ENCODE assay signal across 8 mouse cellular contexts in genomic region chr4:131920595-131921351, GRCm38 (mm10). TPM values are rescaled to one million over a fixed set of nuclear protein-coding genes. Genes with fewer than 3 reads are reported as not detected.
DNase-seq lines count a peak whose midpoint lies in the region; ATAC-seq and TF ChIP-seq lines count a peak whose summit lies in the region.

No protein-coding gene starts in this region.

- H3K36me3 ChIP-seq in thymus, adult 2 months (ENCODE audit: control insufficient read depth, insufficient read depth, low read length): peaks cover 20% of the 10 kb centered on the region
- H3K36me3 ChIP-seq in embryonic facial prominence, embryonic 15.5 days: peaks cover 6% of the 10 kb centered on the region; the same call in 1 of the 2 replicates
- peaks cover 24% of the 10 kb centered on the region for H3K36me3 ChIP-seq in midbrain, embryonic 12.5 days

- H3K9ac ChIP-seq in embryonic facial prominence, embryonic 15.5 days: peak overlapping the region; percentile 45
- peak overlapping the region; percentile 48 for H3K9ac ChIP-seq in midbrain, embryonic 12.5 days (replicated peaks)

- peak; percentile 0; the same call in 1 of the 2 replicates for ATAC-seq in embryonic facial prominence, embryonic 15.5 days (ENCODE audit: insufficient number of reproducible peaks, low FRiP score, low TSS enrichment, low read depth)
- ATAC-seq in midbrain, embryonic 12.5 days (ENCODE audit: low FRiP score, low read depth): no peak

- no peaks in the 10 kb centered on the region for H3K9me3 ChIP-seq in embryonic facial prominence, embryonic 15.5 days (replicated peaks)
- H3K9me3 ChIP-seq in midbrain, embryonic 12.5 days: no peaks in the 10 kb centered on the region

- H3K27ac ChIP-seq in thymus, adult 2 months (ENCODE audit: control insufficient read depth, insufficient read depth, low read length): no peak overlapping the region
- peak overlapping the region; percentile 95 for H3K27ac ChIP-seq in embryonic facial prominence, embryonic 15.5 days (replicated peaks)
- H3K27ac ChIP-seq in midbrain, embryonic 12.5 days (replicated peaks): no peak overlapping the region

- intact Hi-C loops in heart, postnatal 14 days (cut with DNase I): no loop called here

- 1% methylated on average over 73 of the region's 76 CpGs for WGBS in thymus, adult 2 months
- under 1% methylated on average over 71 of the region's 76 CpGs for WGBS in embryonic facial prominence, embryonic 15.5 days
- WGBS in midbrain, embryonic 12.5 days: 1% methylated on average over 71 of the region's 76 CpGs

- no peak for DNase-seq in thymus, adult 2 months
- no peak for DNase-seq in thymus, adult 18-20 months
- peak; percentile 73 to 75 for DNase-seq in heart, postnatal 14 days
- peak; percentile 78 to 89 for DNase-seq in kidney, postnatal 36 days
- DNase-seq in urinary bladder, postnatal 36 days (ENCODE audit: low spot score in 2 of 2): peak; percentile 39 to 42
- DNase-seq in thymus, postnatal 10 days (ENCODE audit: low spot score in 2 of 2): no peak

- H3K4me3 ChIP-seq in thymus, adult 2 months (ENCODE audit: control insufficient read depth, insufficient read depth, low read length): peak overlapping the region; percentile 11
- peak overlapping the region; percentile 67 for H3K4me3 ChIP-seq in embryonic facial prominence, embryonic 15.5 days (replicated peaks)
- peak overlapping the region; percentile 51 for H3K4me3 ChIP-seq in midbrain, embryonic 12.5 days

- H3K4me2 ChIP-seq in embryonic facial prominence, embryonic 15.5 days (replicated peaks): peak overlapping the region; percentile 79
- H3K4me2 ChIP-seq in midbrain, embryonic 12.5 days (replicated peaks): peak overlapping the region; percentile 71

- peaks cover 11% of the 10 kb centered on the region; the same call in 1 of the 2 replicates for H3K27me3 ChIP-seq in thymus, adult 2 months (ENCODE audit: control insufficient read depth, insufficient read depth, low read length)
- H3K27me3 ChIP-seq in embryonic facial prominence, embryonic 15.5 days: peaks cover 33% of the 10 kb centered on the region
- peaks cover 98% of the 10 kb centered on the region for H3K27me3 ChIP-seq in midbrain, embryonic 12.5 days

- 0 out of 2 replicates have a peak, but pooled peaks have one; percentile 7 for TF ChIP-seq CTCF in thymus, adult 2 months (IDR thresholded peaks at IDR 0.05; ENCODE audit: borderline replicate concordance, control insufficient read depth, extremely low read depth, insufficient read depth, low read length, poor library complexity)

- H3K4me1 ChIP-seq in thymus, adult 2 months (replicated peaks; ENCODE audit: control insufficient read depth, insufficient read depth, low read length): peaks cover 10% of the 10 kb centered on the region; the same call in 1 of the 2 replicates
- H3K4me1 ChIP-seq in embryonic facial prominence, embryonic 15.5 days: peaks cover 90% of the 10 kb centered on the region
- peaks cover 49% of the 10 kb centered on the region for H3K4me1 ChIP-seq in midbrain, embryonic 12.5 days

- no peak for TF ChIP-seq POLR2A in thymus, adult 2 months (IDR thresholded peaks at IDR 0.05; ENCODE audit: control insufficient read depth, extremely low read depth, insufficient read depth, low read length, poor library complexity)

RNA-seq across cellular contexts. Expression of gene Tmem200b, which starts 0.8 kb away (rescaled TPM):
- 4.9 and 6.0 TPM in 2 replicates for polyA plus RNA-seq in thymus, adult 2 months (2012; rRNA removed)
- polyA plus RNA-seq in embryonic facial prominence, embryonic 15.5 days (2015; fragmentation: Nextera tagmentation; extraction: Ambion mirVana): 6.0 and 6.7 TPM in 2 replicates
- total RNA-seq in heart, postnatal 14 days (2021): 10 to 100 TPM in 1 of 2 experiments, 1 to 10 TPM in 1; 9.5 to 12.8 TPM
- 0.64 and 0.99 TPM in 2 replicates for polyA plus RNA-seq in midbrain, embryonic 12.5 days (2016; fragmentation: Nextera tagmentation; extraction: Ambion mirVana)

RNA-seq across cellular contexts. Expression of gene Srsf4, which starts 47.4 kb away (rescaled TPM):
- polyA plus RNA-seq in thymus, adult 2 months (2012; rRNA removed): 76.8 and 90.4 TPM in 2 replicates
- 101 and 103 TPM in 2 replicates for polyA plus RNA-seq in embryonic facial prominence, embryonic 15.5 days (2015; fragmentation: Nextera tagmentation; extraction: Ambion mirVana)
- 10 to 100 TPM; 39.4 to 42.4 TPM for total RNA-seq in heart, postnatal 14 days (2021)
- 166 and 167 TPM in 2 replicates for polyA plus RNA-seq in midbrain, embryonic 12.5 days (2016; fragmentation: Nextera tagmentation; extraction: Ambion mirVana)

Comparison
In these comparisons a context has a peak if more than half of its experiments do, and no peak if none do; other contexts are left out.
1. DNase-seq: peak in heart, postnatal 14 days (2 of 2), kidney, postnatal 36 days (2 of 2) and urinary bladder, postnatal 36 days (2 of 2); none in thymus, adult 2 months (single experiment), thymus, adult 18-20 months (0 of 2) and thymus, postnatal 10 days (0 of 2).
2. H3K4me3 ChIP-seq: peak in every context shown above with its lines; median percentile 67 in embryonic facial prominence, embryonic 15.5 days; 51 in midbrain, embryonic 12.5 days; 11 in thymus, adult 2 months.